Mouse (Mus musculus) erythroblast, embryonic 14.5 days (primary cell): ENCODE results near the gene Syne3. TPM values are rescaled to one million over a fixed set of nuclear protein-coding genes. Genes with fewer than 3 reads are reported as not detected.

Experiments used
- H3K27me3 ChIP-seq: 2 replicates; pipeline ENCODE4 v1.6.1; 2012; ENCODE audit warnings: inconsistent platforms; ENCODE audit not compliant: control insufficient read depth
- H3K36me3 ChIP-seq: 2 replicates; pipeline ENCODE4 v1.6.1; 2012; ENCODE audit warnings: mild to moderate bottlenecking, inconsistent platforms; ENCODE audit not compliant: control insufficient read depth
- H3K4me1 ChIP-seq: 2 replicates; pipeline ENCODE4 v1.6.1; 2012; ENCODE audit warnings: inconsistent platforms; ENCODE audit not compliant: control insufficient read depth
- H3K4me3 ChIP-seq: replicated peaks from 2 replicates; pipeline ENCODE3; 2012; ENCODE audit warnings: moderate library complexity, mild to moderate bottlenecking, inconsistent platforms
- H3K9me3 ChIP-seq: 2 replicates; pipeline ENCODE4 v1.6.1; 2012; ENCODE audit warnings: low read length, inconsistent platforms, mixed read lengths; ENCODE audit not compliant: control insufficient read depth
- GATA1 ChIP-seq: IDR thresholded peaks from 2 replicates; pipeline ENCODE4 v1.6.1; 2012; ENCODE audit warnings: low read length, inconsistent platforms, mixed read lengths
- TAL1 ChIP-seq: IDR thresholded peaks from 3 replicates; pipeline ENCODE4 v1.6.1; 2012; ENCODE audit warnings: low read length, inconsistent platforms, mixed read lengths
- polyA plus RNA-seq: library from polyadenylated mRNA; stranded (reverse); fragments of >175 nt; gene quantifications from 2 replicates; pipeline ENCODE4 v1.2.3, GENCODE M21; 2012

Gene Syne3
- polyA plus RNA-seq, 1 experiment, result 1.2 TPM

GRCm38 (mm10) chr12:104997641-104998293 is 11.8 kb downstream of the Syne3 start:
- peaks cover 3% of the 10 kb centered on the region for H3K9me3 ChIP-seq
- H3K4me3 ChIP-seq, result no peak overlapping the region
- H3K36me3 ChIP-seq, result peaks cover 34% of the 10 kb centered on the region
- H3K27me3 ChIP-seq, result no peaks in the 10 kb centered on the region
- H3K4me1 ChIP-seq, result peaks cover 80% of the 10 kb centered on the region
- TF ChIP-seq GATA1, result no peak

GRCm38 (mm10) chr12:104997159-104997558 is 12.4 kb downstream of the Syne3 start:
- Histone ChIP-seq H3K9me3 (peaks cover 3% of the 10 kb centered on the region), H3K36me3 (peaks cover 34% of the 10 kb centered on the region), H3K4me3 (no peak overlapping the region), H3K4me1 (peaks cover 80% of the 10 kb centered on the region), H3K27me3 (no peaks in the 10 kb centered on the region)
- TF ChIP-seq TAL1 (no peak), GATA1 (no peak)

GRCm38 (mm10) chr12:104996012-104996728 is 13.4 kb downstream of the Syne3 start:
- Histone ChIP-seq H3K4me1 (peaks cover 75% of the 10 kb centered on the region), H3K36me3 (peaks cover 25% of the 10 kb centered on the region)
- TF ChIP-seq GATA1 (no peak), TAL1 (no peak)

GRCm38 (mm10) chr12:104995259-104995876 is 14.2 kb downstream of the Syne3 start:
- H3K36me3 ChIP-seq, result peaks cover 27% of the 10 kb centered on the region
- no peak overlapping the region for H3K4me3 ChIP-seq
- TF ChIP-seq GATA1 (no peak), TAL1 (no peak)
- H3K27me3 ChIP-seq, result no peaks in the 10 kb centered on the region
- peaks cover 3% of the 10 kb centered on the region for H3K9me3 ChIP-seq
- H3K4me1 ChIP-seq, result peaks cover 79% of the 10 kb centered on the region

More at GRCm38 (mm10) chr12:104996012-104996728, 13.4 kb downstream of the Syne3 start:
- Histone ChIP-seq H3K27me3 (no peaks in the 10 kb centered on the region), H3K9me3 (peaks cover 3% of the 10 kb centered on the region), H3K4me3 (no peak overlapping the region)

- peaks cover 3% of the 10 kb centered on the region for H3K9me3 ChIP-seq
- H3K27me3 ChIP-seq, result no peaks in the 10 kb centered on the region
- TF ChIP-seq TAL1 (no peak), GATA1 (no peak)
- H3K4me1 ChIP-seq, result peaks cover 63% of the 10 kb centered on the region
- peaks cover 28% of the 10 kb centered on the region for H3K36me3 ChIP-seq
- H3K4me3 ChIP-seq, result no peak overlapping the region
Measured at GRCm38 (mm10) chr12:104992838-104993237, 16.8 kb downstream of the Syne3 start.

GRCm38 (mm10) chr12:104992123-104992741 is 17.4 kb downstream of the Syne3 start:
- Histone ChIP-seq H3K4me3 (no peak overlapping the region), H3K36me3 (peaks cover 26% of the 10 kb centered on the region)

GRCm38 (mm10) chr12:104990741-104991454 is 18.7 kb downstream of the Syne3 start:
- TF ChIP-seq TAL1, result no peak
- Histone ChIP-seq H3K27me3 (no peaks in the 10 kb centered on the region), H3K9me3 (no peaks in the 10 kb centered on the region), H3K4me1 (peaks cover 52% of the 10 kb centered on the region), H3K36me3 (peaks cover 22% of the 10 kb centered on the region), H3K4me3 (no peak overlapping the region)

More at GRCm38 (mm10) chr12:104992123-104992741, 17.4 kb downstream of the Syne3 start:
- no peak for TF ChIP-seq GATA1
- TF ChIP-seq TAL1, result no peak
- H3K27me3 ChIP-seq, result no peaks in the 10 kb centered on the region
- peaks cover 3% of the 10 kb centered on the region for H3K9me3 ChIP-seq
- peaks cover 57% of the 10 kb centered on the region for H3K4me1 ChIP-seq

GRCm38 (mm10) chr12:104987936-104988335 is 21.7 kb downstream of the Syne3 start:
- Histone ChIP-seq H3K9me3 (no peaks in the 10 kb centered on the region), H3K27me3 (no peaks in the 10 kb centered on the region), H3K4me3 (no peak overlapping the region), H3K36me3 (peaks cover 34% of the 10 kb centered on the region), H3K4me1 (peaks cover 54% of the 10 kb centered on the region)
- TF ChIP-seq TAL1, result no peak
- TF ChIP-seq GATA1, result no peak

- H3K27me3 ChIP-seq, result no peaks in the 10 kb centered on the region
- H3K4me1 ChIP-seq, result peaks cover 45% of the 10 kb centered on the region
- TF ChIP-seq TAL1, result no peak
- H3K9me3 ChIP-seq, result peaks cover 2% of the 10 kb centered on the region; the same call in 1 of the 2 replicates
- peaks cover 36% of the 10 kb centered on the region for H3K36me3 ChIP-seq
- H3K4me3 ChIP-seq, result no peak overlapping the region
Measured at GRCm38 (mm10) chr12:104986781-104987180, 22.8 kb downstream of the Syne3 start.
